ENCODE assay signal across 19 mouse cellular contexts in genomic region chr9:118774676-118775075, GRCm38 (mm10).
"Had no signal": no experiment of that assay in that cellular context is flagged by ENCODE, and none has a peak within 500 bp of the region (broad histone marks: within the 10 kb centered on the region; RNA-seq: fewer than 3 reads in every experiment).

No protein-coding gene starts in this region.

- H3K9me3 ChIP-seq: liver, embryonic 13.5 days; midbrain, embryonic 12.5 days; midbrain, embryonic 15.5 days; neural tube, embryonic 12.5 days; neural tube, embryonic 15.5 days; stomach, embryonic 15.5 days had no signal

- H3K4me2 ChIP-seq: liver, embryonic 13.5 days; midbrain, embryonic 12.5 days; midbrain, embryonic 15.5 days; neural tube, embryonic 12.5 days; neural tube, embryonic 15.5 days; stomach, embryonic 15.5 days had no signal

- H3K4me3 ChIP-seq: left cerebral cortex, adult 2 months; liver, embryonic 13.5 days; midbrain, embryonic 12.5 days; midbrain, embryonic 15.5 days; neural tube, embryonic 12.5 days; neural tube, embryonic 15.5 days; stomach, embryonic 15.5 days had no signal

- H3K27ac ChIP-seq: kidney, postnatal 0 days; left cerebral cortex, adult 2 months; liver, embryonic 13.5 days; midbrain, embryonic 12.5 days; midbrain, embryonic 15.5 days; neural tube, embryonic 12.5 days; neural tube, embryonic 15.5 days; stomach, embryonic 15.5 days had no signal

- H3K27me3 ChIP-seq: liver, embryonic 13.5 days; midbrain, embryonic 12.5 days; midbrain, embryonic 15.5 days; neural tube, embryonic 12.5 days; neural tube, embryonic 15.5 days; stomach, embryonic 15.5 days had no signal

- H3K9ac ChIP-seq: liver, embryonic 13.5 days; midbrain, embryonic 12.5 days; midbrain, embryonic 15.5 days; neural tube, embryonic 12.5 days; neural tube, embryonic 15.5 days; stomach, embryonic 15.5 days had no signal

- DNase-seq: kidney, adult 2 months; kidney, postnatal 36 days; layer of hippocampus, postnatal 36 days; liver, embryonic 13.5 days; lung, adult 2 months; lung, postnatal 14 days; lung, postnatal 4 days; right cerebral cortex, adult 18-20 months; right cerebral cortex, postnatal 14 days; spleen, adult 18-20 months; thymus, adult 18-20 months; thymus, postnatal 4 days had no signal

- ATAC-seq: midbrain, embryonic 15.5 days had no signal

- H3K36me3 ChIP-seq: liver, embryonic 13.5 days; midbrain, embryonic 12.5 days; midbrain, embryonic 15.5 days; neural tube, embryonic 12.5 days; neural tube, embryonic 15.5 days; stomach, embryonic 15.5 days had no signal

- H3K4me1 ChIP-seq: liver, embryonic 13.5 days; midbrain, embryonic 12.5 days; midbrain, embryonic 15.5 days; neural tube, embryonic 12.5 days; stomach, embryonic 15.5 days had no signal
